18 mouse cellular contexts compared by ENCODE assay signal in the genomic region with DNA sequence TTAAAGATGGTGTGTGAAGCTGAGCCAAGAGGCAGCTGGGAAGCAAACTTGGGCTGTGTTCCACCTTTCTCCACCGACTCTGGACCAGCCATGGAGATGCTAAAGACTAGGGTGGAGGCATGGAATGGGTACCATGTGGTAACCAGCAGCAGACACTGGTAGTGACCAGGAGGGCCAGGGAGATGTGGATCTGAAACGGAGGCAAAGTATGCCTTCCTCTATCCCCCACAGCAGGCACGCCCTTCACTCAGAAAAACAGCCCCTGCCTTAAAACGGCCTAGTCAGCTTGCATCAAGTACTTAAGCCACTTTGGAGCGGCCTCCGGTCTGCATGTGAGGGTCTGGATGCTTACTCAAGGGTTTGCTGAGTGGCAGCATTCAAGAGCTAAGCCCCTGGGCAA.
DNase-seq lines count a peak whose midpoint lies in the region; ATAC-seq and TF ChIP-seq lines count a peak whose summit lies in the region.
"Had no signal": no experiment of that assay in that cellular context is flagged by ENCODE, and none has a peak within 500 bp of the region (broad histone marks: within the 10 kb centered on the region; RNA-seq: fewer than 3 reads in every experiment).

No protein-coding gene starts in this region.

- H3K4me2 ChIP-seq in heart, embryonic 12.5 days: peak overlapping the region; percentile 85
- H3K4me2 ChIP-seq in lung, embryonic 15.5 days: no peak overlapping the region
- H3K4me2 ChIP-seq in heart, postnatal 0 days (ENCODE audit: low read depth, low read length): peak overlapping the region; percentile 38
- H3K4me2 ChIP-seq in stomach, embryonic 16.5 days (ENCODE audit: low read depth, low read length): no peak overlapping the region
- H3K4me2 ChIP-seq in intestine, embryonic 16.5 days (ENCODE audit: low read depth, low read length): no peak overlapping the region
- H3K4me2 ChIP-seq: forebrain, embryonic 12.5 days; hindbrain, embryonic 14.5 days had no signal

- peak overlapping the region; percentile 59 for H3K9ac ChIP-seq in heart, embryonic 12.5 days
- H3K9ac ChIP-seq in lung, embryonic 15.5 days: no peak overlapping the region
- H3K9ac ChIP-seq in heart, postnatal 0 days (replicated peaks; ENCODE audit: low read depth, low read length): peak overlapping the region; percentile 15; the same call in 1 of the 2 replicates
- no peak overlapping the region for H3K9ac ChIP-seq in stomach, embryonic 16.5 days (ENCODE audit: low read length)
- no peak overlapping the region for H3K9ac ChIP-seq in intestine, embryonic 16.5 days (ENCODE audit: low read depth, low read length)
- H3K9ac ChIP-seq: forebrain, embryonic 12.5 days; hindbrain, embryonic 14.5 days had no signal

- DNase-seq in heart, postnatal 25 days (ENCODE audit: low spot score): no peak
- no peak for DNase-seq in lung, adult 18-20 months
- DNase-seq in heart, postnatal 0 days (ENCODE audit: low spot score): no peak
- DNase-seq: adrenal gland, adult 2 months; cerebellum, adult 9-10 months; gastrocnemius, postnatal 10 days; layer of hippocampus, postnatal 36 days; liver; right cerebral cortex, postnatal 4 days; thymus, postnatal 36 days had no signal

- H3K27ac ChIP-seq in heart, embryonic 12.5 days (ENCODE audit: poor library complexity, severe bottlenecking): peak overlapping the region; percentile 92
- H3K27ac ChIP-seq in lung, embryonic 15.5 days: peak overlapping the region; percentile 34; the same call in 1 of the 2 replicates
- peak overlapping the region; percentile 44 for H3K27ac ChIP-seq in heart, postnatal 0 days (ENCODE audit: low read depth)
- peak overlapping the region; percentile 84 for H3K27ac ChIP-seq in stomach, embryonic 16.5 days (ENCODE audit: low read length)
- no peak overlapping the region for H3K27ac ChIP-seq in intestine, embryonic 16.5 days (ENCODE audit: low read length)
- H3K27ac ChIP-seq: forebrain, embryonic 12.5 days; hindbrain, embryonic 14.5 days; macrophage; midbrain, embryonic 10.5 days had no signal

- TF ChIP-seq EP300 in heart, postnatal 0 days (IDR thresholded peaks at IDR 0.05; ENCODE audit: low read depth): no peak

- no peaks in the 10 kb centered on the region for H3K27me3 ChIP-seq in heart, embryonic 12.5 days (replicated peaks)
- no peaks in the 10 kb centered on the region for H3K27me3 ChIP-seq in lung, embryonic 15.5 days
- H3K27me3 ChIP-seq in heart, postnatal 0 days (ENCODE audit: control insufficient read depth, insufficient read depth, low read length): no peaks in the 10 kb centered on the region
- H3K27me3 ChIP-seq in stomach, embryonic 16.5 days (ENCODE audit: control insufficient read depth, insufficient read depth, low read length): no peaks in the 10 kb centered on the region
- H3K27me3 ChIP-seq in intestine, embryonic 16.5 days (replicated peaks; ENCODE audit: control insufficient read depth, insufficient read depth, low read length): no peaks in the 10 kb centered on the region

- peak overlapping the region; percentile 14 for H3K4me3 ChIP-seq in heart, embryonic 12.5 days
- H3K4me3 ChIP-seq in lung, embryonic 15.5 days: no peak overlapping the region
- no peak overlapping the region for H3K4me3 ChIP-seq in heart, postnatal 0 days (ENCODE audit: low read depth, low read length)
- H3K4me3 ChIP-seq in stomach, embryonic 16.5 days (replicated peaks; ENCODE audit: low read length): no peak overlapping the region
- H3K4me3 ChIP-seq in intestine, embryonic 16.5 days (ENCODE audit: low read length): no peak overlapping the region
- H3K4me3 ChIP-seq: forebrain, embryonic 12.5 days; midbrain, embryonic 10.5 days had no signal

- peaks cover 97% of the 10 kb centered on the region for H3K4me1 ChIP-seq in heart, embryonic 12.5 days (replicated peaks)
- peaks cover 90% of the 10 kb centered on the region for H3K4me1 ChIP-seq in lung, embryonic 15.5 days
- H3K4me1 ChIP-seq in heart, postnatal 0 days (ENCODE audit: control insufficient read depth, insufficient read depth): peaks cover 96% of the 10 kb centered on the region
- H3K4me1 ChIP-seq in stomach, embryonic 16.5 days (ENCODE audit: control insufficient read depth, insufficient read depth, low read length): peaks cover 82% of the 10 kb centered on the region
- H3K4me1 ChIP-seq in intestine, embryonic 16.5 days (ENCODE audit: control insufficient read depth, insufficient read depth, low read length): peaks cover 57% of the 10 kb centered on the region

- intact Hi-C loops in heart, postnatal 25 days (cut with DNase I): no loop called here

- WGBS in heart, embryonic 12.5 days: 63% methylated on average over 6 of the region's 6 CpGs
- 63% methylated on average over 6 of the region's 6 CpGs for WGBS in lung, embryonic 15.5 days
- 37% methylated on average over 6 of the region's 6 CpGs for WGBS in heart, postnatal 0 days
- 76% methylated on average over 6 of the region's 6 CpGs for WGBS in stomach, embryonic 16.5 days
- 81% methylated on average over 6 of the region's 6 CpGs for WGBS in intestine, embryonic 16.5 days

- ATAC-seq in heart, embryonic 12.5 days (ENCODE audit: insufficient number of reproducible peaks, low FRiP score): no peak
- ATAC-seq in lung, embryonic 15.5 days (ENCODE audit: borderline replicate concordance, extremely low read depth, low FRiP score, low TSS enrichment): no peak
- ATAC-seq in heart, postnatal 0 days (ENCODE audit: insufficient read depth, low read depth): no peak
- ATAC-seq in stomach, embryonic 16.5 days (ENCODE audit: insufficient read depth, low FRiP score): no peak
- no peak for ATAC-seq in intestine, embryonic 16.5 days

- no peaks in the 10 kb centered on the region for H3K9me3 ChIP-seq in heart, embryonic 12.5 days (replicated peaks)
- no peaks in the 10 kb centered on the region for H3K9me3 ChIP-seq in lung, embryonic 15.5 days
- no peaks in the 10 kb centered on the region for H3K9me3 ChIP-seq in heart, postnatal 0 days (replicated peaks; ENCODE audit: control insufficient read depth, low read length)
- no peaks in the 10 kb centered on the region for H3K9me3 ChIP-seq in stomach, embryonic 16.5 days (replicated peaks; ENCODE audit: control insufficient read depth, low read length)
- H3K9me3 ChIP-seq in intestine, embryonic 16.5 days (ENCODE audit: control insufficient read depth, low read length): no peaks in the 10 kb centered on the region
- H3K9me3 ChIP-seq: forebrain, embryonic 12.5 days; midbrain, embryonic 10.5 days had no signal

- no peak for TF ChIP-seq CTCF in heart, postnatal 0 days (IDR thresholded peaks at IDR 0.05; ENCODE audit: low read depth)

- H3K36me3 ChIP-seq in heart, embryonic 12.5 days: peaks cover 21% of the 10 kb centered on the region
- no peaks in the 10 kb centered on the region for H3K36me3 ChIP-seq in lung, embryonic 15.5 days
- peaks cover 14% of the 10 kb centered on the region for H3K36me3 ChIP-seq in heart, postnatal 0 days (replicated peaks; ENCODE audit: control insufficient read depth, insufficient read depth, low read length)
- no peaks in the 10 kb centered on the region for H3K36me3 ChIP-seq in stomach, embryonic 16.5 days (ENCODE audit: control insufficient read depth, insufficient read depth, low read length)
- H3K36me3 ChIP-seq in intestine, embryonic 16.5 days (ENCODE audit: control insufficient read depth, insufficient read depth, low read length): no peaks in the 10 kb centered on the region
- H3K36me3 ChIP-seq: forebrain, embryonic 12.5 days; midbrain, embryonic 10.5 days had no signal

Comparison
In these comparisons a context has a peak if more than half of its experiments do, and no peak if none do; other contexts are left out.
1. H3K4me2 ChIP-seq: peak in heart, embryonic 12.5 days (single experiment) and heart, postnatal 0 days (single experiment); none in lung, embryonic 15.5 days (single experiment), stomach, embryonic 16.5 days (single experiment) and intestine, embryonic 16.5 days (single experiment).
2. H3K9ac ChIP-seq: peak in heart, embryonic 12.5 days (single experiment) and heart, postnatal 0 days (single experiment); none in lung, embryonic 15.5 days (single experiment), stomach, embryonic 16.5 days (single experiment) and intestine, embryonic 16.5 days (single experiment).